Mouse (Mus musculus) left cerebral cortex, adult 18-20 months (tissue): Measurements from ENCODE around the gene Adgrl3. TPM values are rescaled to one million over a fixed set of nuclear protein-coding genes. Genes with fewer than 3 reads are reported as not detected.

Source experiments
- DNase-seq, 2 experiments: peaks; one replicate each; pipeline ENCODE4 v3.0.0; 2021 to 2022; ENCODE audit warnings: low spot score in 2 of 2, mixed read lengths in 1 of 2
- microRNA-seq, 2 experiments: library from miRNA; unstranded; fragments of <30 nt; microRNA quantifications; one replicate each; pipeline ENCODE4 v1.2.0; 2021
- total RNA-seq, 2 experiments: library from RNA; stranded (reverse); gene quantifications; 2 replicates each; pipeline ENCODE4 v1.2.3; 2021

Adgrl3 gene
- total RNA-seq, 2 experiments from 2014 or later: 183 to 200 TPM

GRCm38 (mm10) chr5:81794601-81795000 lies 774.7 kb downstream of the Adgrl3 start:
- no peak for DNase-seq

- no peak for DNase-seq
Measured at GRCm38 (mm10) chr5:81796128-81796527, 776.2 kb downstream of the Adgrl3 start.

- DNase-seq: no peak
Measured at GRCm38 (mm10) chr5:81810966-81811365, 791.0 kb downstream of the Adgrl3 start.

- DNase-seq: no peak
Measured at GRCm38 (mm10) chr5:81832076-81832475, 812.1 kb downstream of the Adgrl3 start.

GRCm38 (mm10) chr5:81832679-81833078 lies 812.7 kb downstream of the Adgrl3 start:
- no peak for DNase-seq

GRCm38 (mm10) chr5:81837860-81838259 lies 817.9 kb downstream of the Adgrl3 start:
- DNase-seq: no peak

GRCm38 (mm10) chr5:81843798-81844197 lies 823.9 kb downstream of the Adgrl3 start:
- no peak for DNase-seq

- no peak for DNase-seq
Measured at GRCm38 (mm10) chr5:81870336-81870735, 850.4 kb downstream of the Adgrl3 start.

Small RNA genes lying within 50 kb of the gene (microRNA-seq; reads per million reads assigned to microRNA genes)
- gene Gm22048: 0 reads per million in 2 experiments
